Mouse (Mus musculus) hindbrain, embryonic 10.5 days (tissue): Measurements from ENCODE around the gene Amph. TPM values are rescaled to one million over a fixed set of nuclear protein-coding genes. Genes with fewer than 3 reads are reported as not detected.
"Not testable (repeated sequence)": the region's sequence is repeated elsewhere in the genome, so short reads cannot be mapped to it uniquely, and the experiment has no call there.

Experiments
- DNase-seq: peaks from one replicate; pipeline ENCODE4 v3.0.0-alpha.2; 2017; ENCODE audit warnings: low spot score
- H3K27ac ChIP-seq: fragments of 300-500 bp; sonication (generic); 2 replicates; pipeline ENCODE4 v1.5.1; 2016; ENCODE audit warnings: mild to moderate bottlenecking, moderate library complexity
- H3K27me3 ChIP-seq: fragments of 300-500 bp; sonication (generic); 2 replicates; pipeline ENCODE4 v1.6.1; 2016; ENCODE audit warnings: mild to moderate bottlenecking; ENCODE audit not compliant: poor library complexity, insufficient read depth, severe bottlenecking
- H3K36me3 ChIP-seq: fragments of 300-500 bp; sonication (generic); 2 replicates; pipeline ENCODE4 v1.6.1; 2016; ENCODE audit warnings: mild to moderate bottlenecking, moderate library complexity
- H3K4me1 ChIP-seq: fragments of 300-500 bp; sonication (generic); replicated peaks from 2 replicates; pipeline ENCODE4 v1.6.1; 2016; ENCODE audit warnings: mild to moderate bottlenecking
- H3K4me3 ChIP-seq: fragments of 300-500 bp; sonication (generic); 2 replicates; pipeline ENCODE4 v1.5.1; 2016; ENCODE audit warnings: mild to moderate bottlenecking, moderate library complexity
- H3K9me3 ChIP-seq: fragments of 300-500 bp; sonication (generic); 2 replicates; pipeline ENCODE4 v1.6.1; 2016; ENCODE audit warnings: mild to moderate bottlenecking, moderate library complexity
- WGBS: fragments of 180-500 bp; shearing (Covaris S2); methylation state at CpG from one replicate; pipeline ENCODE4 v1.1.7; 2016; 5-methylcytosine and 5-hydroxymethylcytosine counted together
- polyA plus RNA-seq: library from polyadenylated mRNA; unstranded; fragments of >200 nt; fragmentation: Nextera tagmentation; extraction: Ambion mirVana; gene quantifications from 2 replicates; pipeline ENCODE4 v1.2.1, GENCODE M21; 2016

Amph gene
- 5.2 and 8.9 TPM in 2 replicates for polyA plus RNA-seq

- H3K27me3 ChIP-seq: peaks cover 35% of the 10 kb centered on the region
- under 1% methylated on average over 70 of the region's 70 CpGs for WGBS
These were observed at the start of gene Amph for GRCm38 (mm10) chr13:18948171-18949028. TSS of gene Amph (plus strand) at chr13:18948205.

GRCm38 (mm10) chr13:18903623-18904022 lies 44.4 kb upstream of the Amph start:
- H3K36me3 ChIP-seq: no peaks in the 10 kb centered on the region
- peaks cover 2% of the 10 kb centered on the region; the same call in 1 of the 2 replicates for H3K9me3 ChIP-seq
- H3K4me3 ChIP-seq: no peak overlapping the region
- no peaks in the 10 kb centered on the region for H3K4me1 ChIP-seq
- H3K27ac ChIP-seq: no peak overlapping the region
- no peaks in the 10 kb centered on the region for H3K27me3 ChIP-seq
- 90% methylated on average over 6 of the region's 6 CpGs for WGBS
- no peak for DNase-seq

More at GRCm38 (mm10) chr13:18948171-18949028, at the start of gene Amph:
- Histone ChIP-seq H3K9me3 (no peaks in the 10 kb centered on the region), H3K4me1 (peaks cover 15% of the 10 kb centered on the region), H3K27ac (peak within 1 kb of the TSS; percentile 86), H3K4me3 (peak within 1 kb of the TSS; percentile 82), H3K36me3 (no peaks in the 10 kb centered on the region)
- peak; percentile 84 for DNase-seq

- no peaks in the 10 kb centered on the region for H3K4me1 ChIP-seq
- no peaks in the 10 kb centered on the region for H3K9me3 ChIP-seq
- H3K27me3 ChIP-seq: no peaks in the 10 kb centered on the region
- H3K4me3 ChIP-seq: no peak overlapping the region
- 81% methylated on average over 4 of the region's 4 CpGs for WGBS
- no peaks in the 10 kb centered on the region for H3K36me3 ChIP-seq
- DNase-seq: no peak
- H3K27ac ChIP-seq: no peak overlapping the region
These were observed 33.2 kb upstream of the Amph start for GRCm38 (mm10) chr13:18914774-18915173.

GRCm38 (mm10) chr13:18933191-18933590 lies 14.8 kb upstream of the Amph start:
- not testable (repeated sequence) for DNase-seq, H3K4me3 ChIP-seq, H3K27me3 ChIP-seq, H3K4me1 ChIP-seq, H3K36me3 ChIP-seq, H3K9me3 ChIP-seq, H3K27ac ChIP-seq
- WGBS: 80% methylated on average over 1 of the region's 2 CpGs

- H3K4me3 ChIP-seq: peak overlapping the region; percentile 82
- peaks cover 35% of the 10 kb centered on the region for H3K27me3 ChIP-seq
- H3K9me3 ChIP-seq: no peaks in the 10 kb centered on the region
- H3K27ac ChIP-seq: no peak overlapping the region
- H3K36me3 ChIP-seq: no peaks in the 10 kb centered on the region
- peak; percentile 3 for DNase-seq
- peaks cover 13% of the 10 kb centered on the region for H3K4me1 ChIP-seq
- whole genome bisulfite sequencing: 18% methylated on average over 5 of the region's 5 CpGs
These were observed 319 bp upstream of the Amph start for GRCm38 (mm10) chr13:18947686-18948085.

GRCm38 (mm10) chr13:18949029-18949350 lies 985 bp downstream of the Amph start:
- no peaks in the 10 kb centered on the region for H3K9me3 ChIP-seq
- H3K27ac ChIP-seq: peak overlapping the region; percentile 86; the same call in 1 of the 2 replicates
- 19% methylated on average over 5 of the region's 5 CpGs for WGBS
- H3K27me3 ChIP-seq: peaks cover 35% of the 10 kb centered on the region
- no peaks in the 10 kb centered on the region for H3K36me3 ChIP-seq
- no peak for DNase-seq
- H3K4me1 ChIP-seq: peaks cover 20% of the 10 kb centered on the region
- peak overlapping the region; percentile 82 for H3K4me3 ChIP-seq

GRCm38 (mm10) chr13:18949626-18950200 lies 1.7 kb downstream of the Amph start:
- no peak overlapping the region for H3K27ac ChIP-seq
- H3K27me3 ChIP-seq: peaks cover 35% of the 10 kb centered on the region
- H3K4me3 ChIP-seq: peak overlapping the region; percentile 82; the same call in 1 of the 2 replicates
- WGBS: 75% methylated on average over 11 of the region's 11 CpGs
- DNase-seq: no peak
- no peaks in the 10 kb centered on the region for H3K9me3 ChIP-seq
- H3K4me1 ChIP-seq: peaks cover 20% of the 10 kb centered on the region
- no peaks in the 10 kb centered on the region for H3K36me3 ChIP-seq

- Histone ChIP-seq H3K27ac (no peak overlapping the region), H3K4me1 (peaks cover 13% of the 10 kb centered on the region), H3K27me3 (peaks cover 22% of the 10 kb centered on the region), H3K36me3 (no peaks in the 10 kb centered on the region), H3K9me3 (no peaks in the 10 kb centered on the region), H3K4me3 (no peak overlapping the region)
- no peak for DNase-seq
- 87% methylated on average over 4 of the region's 4 CpGs for WGBS
These were observed 5.6 kb downstream of the Amph start for GRCm38 (mm10) chr13:18953575-18953974.

GRCm38 (mm10) chr13:18956065-18956913 lies 8.3 kb downstream of the Amph start:
- DNase-seq: no peak
- Histone ChIP-seq H3K27ac (no peak overlapping the region), H3K9me3 (no peaks in the 10 kb centered on the region), H3K4me1 (peaks cover 7% of the 10 kb centered on the region; the same call in 1 of the 2 replicates), H3K27me3 (no peaks in the 10 kb centered on the region), H3K36me3 (no peaks in the 10 kb centered on the region), H3K4me3 (no peak overlapping the region)
- WGBS: 89% methylated on average over 11 of the region's 11 CpGs

- 92% methylated on average over 3 of the region's 3 CpGs for WGBS
- Histone ChIP-seq H3K9me3 (no peaks in the 10 kb centered on the region), H3K4me1 (peaks cover 7% of the 10 kb centered on the region; the same call in 1 of the 2 replicates), H3K36me3 (no peaks in the 10 kb centered on the region), H3K4me3 (no peak overlapping the region), H3K27me3 (no peaks in the 10 kb centered on the region), H3K27ac (no peak overlapping the region)
- no peak for DNase-seq
These were observed 9.0 kb downstream of the Amph start for GRCm38 (mm10) chr13:18957028-18957427.

GRCm38 (mm10) chr13:18972571-18972970 lies 24.6 kb downstream of the Amph start:
- H3K27me3 ChIP-seq: no peaks in the 10 kb centered on the region
- no peak overlapping the region for H3K4me3 ChIP-seq
- no peaks in the 10 kb centered on the region for H3K36me3 ChIP-seq
- DNase-seq: no peak
- no peaks in the 10 kb centered on the region for H3K4me1 ChIP-seq
- H3K9me3 ChIP-seq: no peaks in the 10 kb centered on the region
- no peak overlapping the region for H3K27ac ChIP-seq
- WGBS: 91% methylated on average over 3 of the region's 3 CpGs

- no peak for DNase-seq
- H3K9me3 ChIP-seq: no peaks in the 10 kb centered on the region
- WGBS: 96% methylated on average over 5 of the region's 5 CpGs
- no peak overlapping the region for H3K27ac ChIP-seq
- H3K27me3 ChIP-seq: no peaks in the 10 kb centered on the region
- H3K4me3 ChIP-seq: no peak overlapping the region
- H3K4me1 ChIP-seq: no peaks in the 10 kb centered on the region
- no peaks in the 10 kb centered on the region for H3K36me3 ChIP-seq
These were observed 26.3 kb downstream of the Amph start for GRCm38 (mm10) chr13:18974351-18974750.
